Mouse (Mus musculus) forebrain, postnatal 0 days (tissue): ENCODE results near the gene Klhl22. TPM values are rescaled to one million over a fixed set of nuclear protein-coding genes. Genes with fewer than 3 reads are reported as not detected.

Source experiments
- ATAC-seq: fragments of 200-750 bp; cut with Nextera tagmentation; 2 replicates; pipeline ENCODE4 v1.8.0; 2017; ENCODE audit warnings: mild to moderate bottlenecking, moderate library complexity
- DNase-seq: peaks from one replicate; pipeline ENCODE4 v3.0.0-alpha.2; 2015
- H3K27ac ChIP-seq: fragments of 300-500 bp; sonication (generic); 2 replicates; pipeline ENCODE4 v1.5.1; 2014; ENCODE audit warnings: low read depth, mild to moderate bottlenecking, antibody characterized with exemption, low read length, moderate library complexity, mixed read lengths
- H3K27me3 ChIP-seq: fragments of 300-500 bp; sonication (generic); 2 replicates; pipeline ENCODE4 v1.6.1; 2014; ENCODE audit warnings: mild to moderate bottlenecking, low read length, mixed read lengths; ENCODE audit not compliant: insufficient read depth
- H3K36me3 ChIP-seq: fragments of 300-500 bp; sonication (generic); 2 replicates; pipeline ENCODE4 v1.6.1; 2014; ENCODE audit warnings: mild to moderate bottlenecking, moderate library complexity; ENCODE audit not compliant: insufficient read depth
- H3K4me1 ChIP-seq: fragments of 300-500 bp; sonication (generic); 2 replicates; pipeline ENCODE4 v1.6.1; 2014; ENCODE audit warnings: antibody characterized with exemption; ENCODE audit not compliant: insufficient read depth
- H3K4me2 ChIP-seq: fragments of 300-500 bp; sonication (generic); 2 replicates; pipeline ENCODE4 v1.6.1; 2014; ENCODE audit warnings: low read depth, mild to moderate bottlenecking, moderate library complexity
- H3K4me3 ChIP-seq: fragments of 300-500 bp; sonication (generic); 2 replicates; pipeline ENCODE4 v1.5.1; 2014; ENCODE audit warnings: low read depth, low read length, mixed read lengths
- H3K9ac ChIP-seq: fragments of 300-500 bp; sonication (generic); 2 replicates; pipeline ENCODE4 v1.6.1; 2014; ENCODE audit warnings: mild to moderate bottlenecking
- H3K9me3 ChIP-seq: fragments of 300-500 bp; sonication (generic); 2 replicates; pipeline ENCODE4 v1.6.1; 2016; ENCODE audit warnings: low read length
- CTCF ChIP-seq: sonication (generic); IDR thresholded peaks from 2 replicates; pipeline ENCODE4 v1.5.1; 2016; ENCODE audit warnings: antibody characterized with exemption, control low read depth, low read depth
- WGBS: fragments of 180-500 bp; shearing (Covaris S2); extraction: QIAGEN DNeasy Blood & Tissue Kit; methylation state at CpG from one replicate; pipeline ENCODE4 v1.1.7; 2014; 5-methylcytosine and 5-hydroxymethylcytosine counted together
- polyA plus RNA-seq: library from polyadenylated mRNA; unstranded; fragments of >200 nt; fragmentation: Nextera tagmentation; extraction: Ambion mirVana; gene quantifications from 2 replicates; pipeline ENCODE4 v1.2.1, GENCODE M21; 2015
- total RNA-seq: library from RNA; depleted of rRNA; stranded (reverse); fragments of >200 nt; gene quantifications from 2 replicates; pipeline ENCODE4 v1.2.3, GENCODE M21; 2014; rRNA removed

The Klhl22 gene
- total and polyA plus RNA-seq, 2 experiments from 2014 or later, result 73.8 to 162 TPM

GRCm38 (mm10) chr16:17839976-17840375, 80.6 kb downstream of the Klhl22 start:
- no peak for ATAC-seq
- H3K9ac ChIP-seq, result no peak overlapping the region
- peaks cover 4% of the 10 kb centered on the region; the same call in 1 of the 2 replicates for H3K27me3 ChIP-seq
- 81% methylated on average over 4 of the region's 4 CpGs for WGBS
- H3K36me3 ChIP-seq, result peaks cover 48% of the 10 kb centered on the region
- H3K4me3 ChIP-seq, result no peak overlapping the region
- no peaks in the 10 kb centered on the region for H3K9me3 ChIP-seq
- no peak overlapping the region for H3K27ac ChIP-seq
- no peak for TF ChIP-seq CTCF
- H3K4me2 ChIP-seq, result no peak overlapping the region
- no peaks in the 10 kb centered on the region for H3K4me1 ChIP-seq
- no peak for DNase-seq

DNA sequence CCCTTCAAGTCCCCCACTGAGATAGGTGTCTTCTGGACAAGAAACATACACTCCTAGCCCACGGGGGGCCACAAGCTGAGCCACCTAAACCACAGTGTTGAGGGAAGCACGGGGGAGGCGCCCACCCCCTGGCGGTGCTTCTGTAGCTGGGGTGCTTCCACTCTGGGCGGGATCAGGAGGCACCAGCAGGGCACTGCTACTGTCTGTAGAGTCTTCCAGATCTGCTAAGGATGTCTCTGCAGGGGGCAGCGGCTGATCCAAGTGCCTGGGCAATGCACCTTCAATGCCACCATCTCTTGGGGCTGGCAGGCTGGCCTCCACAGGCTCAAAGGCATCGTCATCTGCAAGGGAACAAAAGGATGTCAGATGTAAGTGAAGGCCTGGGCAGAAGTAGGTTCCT, 83.0 kb downstream of the Klhl22 start:
- no peak overlapping the region for H3K27ac ChIP-seq
- no peaks in the 10 kb centered on the region for H3K27me3 ChIP-seq
- no peak for DNase-seq
- 94% methylated on average over 7 of the region's 7 CpGs for WGBS
- H3K4me3 ChIP-seq, result no peak overlapping the region
- no peak overlapping the region for H3K4me2 ChIP-seq
- peaks cover 72% of the 10 kb centered on the region for H3K36me3 ChIP-seq
- no peak overlapping the region for H3K9ac ChIP-seq
- TF ChIP-seq CTCF, result no peak
- ATAC-seq, result no peak
- H3K4me1 ChIP-seq, result no peaks in the 10 kb centered on the region
- H3K9me3 ChIP-seq, result no peaks in the 10 kb centered on the region

Other genes with a start within 250 kb of the Klhl22 start
- 69.2 and 71.0 TPM in 2 replicates for gene Thap7, start 228.5 kb upstream of the Klhl22 start, total RNA-seq
- 58.3 and 64.4 TPM in 2 replicates for gene Thap7, start 228.5 kb upstream of the Klhl22 start, polyA plus RNA-seq
- gene Lrrc74b, start 198.4 kb upstream of the Klhl22 start, total RNA-seq, result 3.0 and 3.5 TPM in 2 replicates
- 2.3 and 4.1 TPM in 2 replicates for gene Lrrc74b, start 198.4 kb upstream of the Klhl22 start, polyA plus RNA-seq
- gene P2rx6, start 197.7 kb upstream of the Klhl22 start, total RNA-seq, result 1.3 and 1.9 TPM in 2 replicates
- 1.5 and 2.8 TPM in 2 replicates for gene P2rx6, start 197.7 kb upstream of the Klhl22 start, polyA plus RNA-seq
- 47.5 and 53.4 TPM in 2 replicates for gene Slc7a4, start 176.4 kb upstream of the Klhl22 start, total RNA-seq
- gene Slc7a4, start 176.4 kb upstream of the Klhl22 start, polyA plus RNA-seq, result 33.1 and 47.3 TPM in 2 replicates
- gene Smpd4, start 140.3 kb upstream of the Klhl22 start, total RNA-seq, result 41.4 and 48.3 TPM in 2 replicates
- 25.3 and 26.2 TPM in 2 replicates for gene Smpd4, start 140.3 kb upstream of the Klhl22 start, polyA plus RNA-seq
- gene Ccdc74a, start 113.1 kb upstream of the Klhl22 start, total RNA-seq, result 19.6 and 22.6 TPM in 2 replicates
- 25.2 and 33.9 TPM in 2 replicates for gene Ccdc74a, start 113.1 kb upstream of the Klhl22 start, polyA plus RNA-seq
- 45.6 and 48.5 TPM in 2 replicates for gene Med15, start 26.7 kb upstream of the Klhl22 start, total RNA-seq
- 40.9 and 46.9 TPM in 2 replicates for gene Med15, start 26.7 kb upstream of the Klhl22 start, polyA plus RNA-seq
- gene Scarf2, start 37.7 kb downstream of the Klhl22 start, total RNA-seq, result 6.2 and 10.6 TPM in 2 replicates
- 1.9 and 2.1 TPM in 2 replicates for gene Scarf2, start 37.7 kb downstream of the Klhl22 start, polyA plus RNA-seq
- gene B830017H08Rik, start 73.5 kb downstream of the Klhl22 start, total RNA-seq, result 4.5 and 5.9 TPM in 2 replicates
- 6.8 TPM in 2 replicates for gene B830017H08Rik, start 73.5 kb downstream of the Klhl22 start, polyA plus RNA-seq
- 4.2 and 7.5 TPM in 2 replicates for gene Car15, start 78.7 kb downstream of the Klhl22 start, total RNA-seq
- gene Car15, start 78.7 kb downstream of the Klhl22 start, polyA plus RNA-seq, result 1.8 and 1.9 TPM in 2 replicates
- 0.76 and 2.1 TPM in 2 replicates for gene Gm20518, start 132.1 kb downstream of the Klhl22 start, total RNA-seq
- gene Gm20518, start 132.1 kb downstream of the Klhl22 start, polyA plus RNA-seq, result 0.05 and 0.07 TPM in 2 replicates
- gene Tssk1, start 134.6 kb downstream of the Klhl22 start, total RNA-seq, result 0.08 TPM in 1 of 2 replicates, not detected in the other
- gene Tssk1, start 134.6 kb downstream of the Klhl22 start, polyA plus RNA-seq, result 0.05 TPM in 1 of 2 replicates, not detected in the other
- 97.7 and 139 TPM in 2 replicates for gene Dgcr2, start 138.9 kb downstream of the Klhl22 start, total RNA-seq
- gene Dgcr2, start 138.9 kb downstream of the Klhl22 start, polyA plus RNA-seq, result 73.7 and 90.7 TPM in 2 replicates
- gene Tssk2, start 139.0 kb downstream of the Klhl22 start, total RNA-seq, result not detected in 2 replicates
- gene Tssk2, start 139.0 kb downstream of the Klhl22 start, polyA plus RNA-seq, result not detected in 2 replicates
- gene Ess2, start 151.7 kb downstream of the Klhl22 start, total RNA-seq, result 50.4 and 50.5 TPM in 2 replicates
- gene Ess2, start 151.7 kb downstream of the Klhl22 start, polyA plus RNA-seq, result 41.5 and 46.2 TPM in 2 replicates
- gene Gsc2, start 155.4 kb downstream of the Klhl22 start, total RNA-seq, result not detected in 2 replicates
- not detected in 2 replicates for gene Gsc2, start 155.4 kb downstream of the Klhl22 start, polyA plus RNA-seq
- gene Slc25a1, start 168.6 kb downstream of the Klhl22 start, total RNA-seq, result 150 and 158 TPM in 2 replicates
- gene Slc25a1, start 168.6 kb downstream of the Klhl22 start, polyA plus RNA-seq, result 143 and 146 TPM in 2 replicates
- gene Vpreb2, start 220.8 kb downstream of the Klhl22 start, total RNA-seq, result not detected in 2 replicates
- gene Vpreb2, start 220.8 kb downstream of the Klhl22 start, polyA plus RNA-seq, result not detected in 2 replicates